Mouse (Mus musculus): ENCODE results near the gene Slc6a12. TPM values are rescaled to one million over a fixed set of nuclear protein-coding genes. Genes with fewer than 3 reads are reported as not detected.

Slc6a12 gene
- polyA plus RNA-seq (2012; fragmentation: generic; extraction: Trizol) = not detected

DNA sequence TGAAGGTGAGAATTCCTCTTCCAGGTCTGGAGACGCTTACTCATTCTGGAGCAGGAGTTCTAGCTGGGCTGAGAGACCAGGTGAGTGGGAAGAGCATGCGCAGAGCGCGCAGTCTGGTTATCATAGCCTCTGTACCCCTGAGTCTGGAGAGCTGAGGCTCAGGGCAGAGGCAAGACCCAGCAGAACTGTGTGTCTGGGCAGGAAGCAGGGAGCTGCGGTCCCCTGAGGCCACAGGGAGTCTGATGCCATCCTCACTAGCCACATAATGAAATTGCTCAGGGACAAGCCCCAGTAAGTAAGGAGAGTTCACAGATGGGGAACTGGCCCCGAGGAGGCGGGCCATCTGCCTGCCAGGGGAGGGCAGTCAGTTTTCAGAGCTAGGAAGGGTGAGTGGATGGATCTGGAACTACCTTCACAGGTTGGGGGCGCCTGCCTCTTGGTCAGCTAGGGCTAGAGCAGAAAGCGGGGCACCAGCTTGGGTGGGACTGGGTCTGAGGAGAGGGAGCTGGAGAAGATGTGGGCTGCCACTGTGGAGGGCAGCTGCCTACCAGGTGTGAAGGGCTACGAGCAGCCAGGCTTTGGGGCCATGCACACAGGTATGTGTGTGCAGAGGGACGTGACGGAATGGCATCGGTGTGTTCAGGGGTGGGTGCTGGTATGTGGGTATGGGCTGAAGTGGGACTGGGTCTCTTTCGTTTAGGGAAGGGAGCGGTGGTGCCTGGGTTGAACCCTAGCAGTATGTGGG is at the start of gene Slc6a12:
Slc6a12 (plus strand) TSS at position 51 of the 745 bp plus-strand sequence.
- H3K36me3 ChIP-seq (ENCODE audit: control insufficient read depth, insufficient read depth) = no peaks in the 10 kb centered on the region
- TF ChIP-seq TCF3 (IDR thresholded peaks at IDR 0.05; ENCODE audit: insufficient read length, low read depth) = no peak
- TF ChIP-seq USF1 (IDR thresholded peaks at IDR 0.05; ENCODE audit: low read depth) = no peak
- no peak for TF ChIP-seq E2F4 (IDR thresholded peaks at IDR 0.05; ENCODE audit: insufficient read depth)
- no peak for TF ChIP-seq MYOD1 (IDR thresholded peaks at IDR 0.05; ENCODE audit: control insufficient read depth in 1 of 3, insufficient read length in 2 of 3, low read depth in 2 of 3)
- TF ChIP-seq MYOG (IDR thresholded peaks at IDR 0.05; ENCODE audit: control insufficient read depth in 1 of 3, insufficient read depth in 1 of 3, insufficient read length in 2 of 3, low read depth in 2 of 3) = no peak
- TF ChIP-seq CEBPB (IDR thresholded peaks at IDR 0.05; ENCODE audit: insufficient read depth, poor library complexity, severe bottlenecking) = no peak
- no peak for TF ChIP-seq REST (IDR thresholded peaks at IDR 0.05; ENCODE audit: insufficient read depth, insufficient read length)
- TF ChIP-seq MAX (IDR thresholded peaks at IDR 0.05; ENCODE audit: low read depth) = no peak
- TF ChIP-seq SRF (IDR thresholded peaks at IDR 0.05; ENCODE audit: control insufficient read depth, insufficient read length, low read depth) = no peak
- no peak for TF ChIP-seq TCF12 (IDR thresholded peaks at IDR 0.05; ENCODE audit: insufficient read depth, poor library complexity, severe bottlenecking)
- H3K27me3 ChIP-seq (ENCODE audit: control insufficient read depth, insufficient read depth, insufficient read length) = peaks cover 11% of the 10 kb centered on the region
- no peak within 1 kb of the TSS for H3ac ChIP-seq (ENCODE audit: control insufficient read depth, insufficient read length)
- H3K4me2 ChIP-seq (ENCODE audit: low read depth) = no peak within 1 kb of the TSS
- H3K79me2 ChIP-seq (ENCODE audit: control insufficient read depth, insufficient read depth) = no peaks in the 10 kb centered on the region
- no peak within 1 kb of the TSS for H3K4me3 ChIP-seq

GRCm38 (mm10) chr6:121299317-121299716 is 43.6 kb upstream of the Slc6a12 start:
- no peaks in the 10 kb centered on the region for H3K79me2 ChIP-seq (ENCODE audit: control insufficient read depth, insufficient read depth)
- TF ChIP-seq MYOD1 (IDR thresholded peaks at IDR 0.05; ENCODE audit: control insufficient read depth in 1 of 3, insufficient read length in 2 of 3, low read depth in 2 of 3) (peak in 1 of 3 experiments; percentile 50), SRF (IDR thresholded peaks at IDR 0.05; ENCODE audit: control insufficient read depth, insufficient read length, low read depth) (no peak)
- peak overlapping the region; percentile 12 for H3K4me2 ChIP-seq (ENCODE audit: low read depth)
- no peak overlapping the region for H3ac ChIP-seq (ENCODE audit: control insufficient read depth, insufficient read length)
- no peak overlapping the region for H3K4me3 ChIP-seq
- peaks cover 30% of the 10 kb centered on the region for H3K27me3 ChIP-seq (ENCODE audit: control insufficient read depth, insufficient read depth, insufficient read length)
- no peaks in the 10 kb centered on the region for H3K36me3 ChIP-seq (ENCODE audit: control insufficient read depth, insufficient read depth)

DNA sequence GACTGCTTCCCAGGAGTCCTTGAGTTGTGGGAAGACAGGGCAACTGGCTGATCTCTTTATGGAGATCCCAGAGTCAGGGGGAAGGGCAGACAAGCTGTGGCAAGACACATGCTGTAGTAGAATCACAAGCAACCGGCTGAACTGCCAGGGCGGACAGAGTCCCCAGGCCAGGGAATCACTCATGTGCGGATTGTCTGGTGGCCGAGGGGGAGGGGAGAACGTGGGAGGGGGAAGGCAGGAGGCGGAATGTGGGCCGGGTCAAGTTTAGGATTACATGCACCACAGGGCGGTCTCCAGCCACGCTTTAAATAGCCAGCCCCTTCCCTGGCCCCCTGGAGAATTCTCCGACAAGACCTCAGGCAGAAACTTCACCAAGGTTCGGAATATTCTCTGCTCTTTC is 42.9 kb upstream of the Slc6a12 start, which contains the start of gene Slc6a13:
Slc6a13 (plus strand) TSS at position 274 of the 400 bp plus-strand sequence.
- Histone ChIP-seq H3K4me3 (no peak within 1 kb of the TSS), H3K79me2 (ENCODE audit: control insufficient read depth, insufficient read depth) (no peaks in the 10 kb centered on the region), H3ac (ENCODE audit: control insufficient read depth, insufficient read length) (no peak within 1 kb of the TSS), H3K4me2 (ENCODE audit: low read depth) (peak within 1 kb of the TSS; percentile 12), H3K27me3 (ENCODE audit: control insufficient read depth, insufficient read depth, insufficient read length) (peaks cover 31% of the 10 kb centered on the region), H3K36me3 (ENCODE audit: control insufficient read depth, insufficient read depth) (no peaks in the 10 kb centered on the region)
- TF ChIP-seq CEBPB (IDR thresholded peaks at IDR 0.05; ENCODE audit: insufficient read depth, poor library complexity, severe bottlenecking) = no peak
- TF ChIP-seq SRF (IDR thresholded peaks at IDR 0.05; ENCODE audit: control insufficient read depth, insufficient read length, low read depth) = no peak
- TF ChIP-seq POLR2AphosphoS2 (IDR thresholded peaks at IDR 0.05; ENCODE audit: insufficient read length, low read depth) = no peak
- no peak for TF ChIP-seq USF1 (IDR thresholded peaks at IDR 0.05; ENCODE audit: low read depth)
- TF ChIP-seq MYOD1 (IDR thresholded peaks at IDR 0.05; ENCODE audit: control insufficient read depth in 1 of 3, insufficient read length in 2 of 3, low read depth in 2 of 3) = no peak
- TF ChIP-seq TCF12 (IDR thresholded peaks at IDR 0.05; ENCODE audit: insufficient read depth, poor library complexity, severe bottlenecking) = no peak
- no peak for TF ChIP-seq POLR2A (IDR thresholded peaks at IDR 0.05; ENCODE audit: insufficient read length, low read depth)
- TF ChIP-seq REST (IDR thresholded peaks at IDR 0.05; ENCODE audit: insufficient read depth, insufficient read length) = no peak
- TF ChIP-seq TCF3 (IDR thresholded peaks at IDR 0.05; ENCODE audit: insufficient read length, low read depth) = no peak
- no peak for TF ChIP-seq E2F4 (IDR thresholded peaks at IDR 0.05; ENCODE audit: insufficient read depth)
- no peak for TF ChIP-seq MAX (IDR thresholded peaks at IDR 0.05; ENCODE audit: low read depth)
- no peak for TF ChIP-seq MYOG (IDR thresholded peaks at IDR 0.05; ENCODE audit: control insufficient read depth in 1 of 3, insufficient read depth in 1 of 3, insufficient read length in 2 of 3, low read depth in 2 of 3)

- H3K36me3 ChIP-seq (ENCODE audit: control insufficient read depth, insufficient read depth) = no peaks in the 10 kb centered on the region
- TF ChIP-seq USF1 (IDR thresholded peaks at IDR 0.05; ENCODE audit: low read depth) (no peak), TCF3 (IDR thresholded peaks at IDR 0.05; ENCODE audit: insufficient read length, low read depth) (no peak), TCF12 (IDR thresholded peaks at IDR 0.05; ENCODE audit: insufficient read depth, poor library complexity, severe bottlenecking) (no peak), MAX (IDR thresholded peaks at IDR 0.05; ENCODE audit: low read depth) (no peak), MYOG (IDR thresholded peaks at IDR 0.05; ENCODE audit: control insufficient read depth in 1 of 3, insufficient read depth in 1 of 3, insufficient read length in 2 of 3, low read depth in 2 of 3) (no peak), E2F4 (IDR thresholded peaks at IDR 0.05; ENCODE audit: insufficient read depth) (no peak), CEBPB (IDR thresholded peaks at IDR 0.05; ENCODE audit: insufficient read depth, poor library complexity, severe bottlenecking) (no peak), REST (IDR thresholded peaks at IDR 0.05; ENCODE audit: insufficient read depth, insufficient read length) (no peak), POLR2AphosphoS2 (IDR thresholded peaks at IDR 0.05; ENCODE audit: insufficient read length, low read depth) (no peak), SRF (IDR thresholded peaks at IDR 0.05; ENCODE audit: control insufficient read depth, insufficient read length, low read depth) (no peak), POLR2A (IDR thresholded peaks at IDR 0.05; ENCODE audit: insufficient read length, low read depth) (no peak), MYOD1 (IDR thresholded peaks at IDR 0.05; ENCODE audit: control insufficient read depth in 1 of 3, insufficient read length in 2 of 3, low read depth in 2 of 3) (no peak)
- no peak overlapping the region for H3ac ChIP-seq (ENCODE audit: control insufficient read depth, insufficient read length)
- H3K79me2 ChIP-seq (ENCODE audit: control insufficient read depth, insufficient read depth) = no peaks in the 10 kb centered on the region
- H3K27me3 ChIP-seq (ENCODE audit: control insufficient read depth, insufficient read depth, insufficient read length) = peaks cover 31% of the 10 kb centered on the region
- no peak overlapping the region for H3K4me3 ChIP-seq
- no peak overlapping the region for H3K4me2 ChIP-seq (ENCODE audit: low read depth)
These were observed 42.4 kb upstream of the Slc6a12 start for GRCm38 (mm10) chr6:121300504-121300903.
